Mouse (Mus musculus) intestine, embryonic 14.5 days (tissue): ENCODE data around the gene Reln. TPM values are rescaled to one million over a fixed set of nuclear protein-coding genes. Genes with fewer than 3 reads are reported as not detected.

ENCODE experiments used
- ATAC-seq: fragments of 200-750 bp; cut with Nextera tagmentation; replicated peaks from 2 replicates; pipeline ENCODE4 v1.8.0; 2017; ENCODE audit warnings: low read depth, moderate number of reproducible peaks, moderate TSS enrichment, moderate library complexity; ENCODE audit not compliant: low FRiP score, low TSS enrichment
- DNase-seq: peaks from one replicate; pipeline ENCODE4 v3.0.0-alpha.2; 2018; ENCODE audit warnings: low spot score
- H3K27ac ChIP-seq: fragments of 300-500 bp; sonication (generic); 2 replicates; pipeline ENCODE4 v1.5.1; 2014; ENCODE audit warnings: low read depth, mild to moderate bottlenecking, control low read depth
- H3K27me3 ChIP-seq: fragments of 300-500 bp; sonication (generic); replicated peaks from 2 replicates; pipeline ENCODE4 v1.6.1; 2014; ENCODE audit warnings: low read length, control low read depth; ENCODE audit not compliant: control insufficient read depth, insufficient read depth
- H3K36me3 ChIP-seq: fragments of 300-500 bp; sonication (generic); 2 replicates; pipeline ENCODE4 v1.6.1; 2014; ENCODE audit warnings: low read length, control low read depth; ENCODE audit not compliant: control insufficient read depth, insufficient read depth
- H3K4me1 ChIP-seq: fragments of 300-500 bp; sonication (generic); replicated peaks from 2 replicates; pipeline ENCODE4 v1.6.1; 2014; ENCODE audit warnings: low read length, control low read depth, mixed read lengths; ENCODE audit not compliant: control insufficient read depth, insufficient read depth
- H3K4me2 ChIP-seq: fragments of 300-500 bp; sonication (generic); 2 replicates; pipeline ENCODE4 v1.6.1; 2014; ENCODE audit warnings: low read length
- H3K4me3 ChIP-seq: fragments of 300-500 bp; sonication (generic); 2 replicates; pipeline ENCODE4 v1.5.1; 2014; ENCODE audit warnings: low read depth, low read length, control low read depth, mixed read lengths
- H3K9ac ChIP-seq: fragments of 300-500 bp; sonication (generic); 2 replicates; pipeline ENCODE4 v1.6.1; 2014; ENCODE audit warnings: mild to moderate bottlenecking, low read length
- H3K9me3 ChIP-seq: fragments of 300-500 bp; sonication (generic); 2 replicates; pipeline ENCODE4 v1.6.1; 2016; ENCODE audit warnings: low read length, control low read depth; ENCODE audit not compliant: control insufficient read depth
- WGBS: fragments of 180-500 bp; shearing (Covaris S2); extraction: QIAGEN DNeasy Blood & Tissue Kit; methylation state at CpG from one replicate; pipeline ENCODE4 v1.1.7; 2014; 5-methylcytosine and 5-hydroxymethylcytosine counted together
- polyA plus RNA-seq: library from polyadenylated mRNA; unstranded; fragments of >200 nt; fragmentation: Nextera tagmentation; extraction: Ambion mirVana; gene quantifications from 2 replicates; pipeline ENCODE4 v1.2.1, GENCODE M21; 2014

The Reln gene
- polyA plus RNA-seq, 1 experiment from 2014 or later = 3.7 TPM

- ATAC-seq = no peak
- Histone ChIP-seq H3K9me3 (no peaks in the 10 kb centered on the region), H3K4me3 (no peak overlapping the region), H3K27ac (no peak overlapping the region), H3K4me2 (no peak overlapping the region), H3K9ac (no peak overlapping the region), H3K4me1 (no peaks in the 10 kb centered on the region), H3K27me3 (no peaks in the 10 kb centered on the region), H3K36me3 (no peaks in the 10 kb centered on the region)
- WGBS = 86% methylated on average over 4 of the region's 4 CpGs
- no peak for DNase-seq
Measured at GRCm38 (mm10) chr5:21931151-21931550, 413.4 kb downstream of the Reln start.

GRCm38 (mm10) chr5:21920310-21920709 is 424.2 kb downstream of the Reln start:
- no peaks in the 10 kb centered on the region for H3K36me3 ChIP-seq
- no peak overlapping the region for H3K4me3 ChIP-seq
- 78% methylated on average over 6 of the region's 6 CpGs for WGBS
- no peaks in the 10 kb centered on the region for H3K4me1 ChIP-seq
- H3K4me2 ChIP-seq = no peak overlapping the region
- ATAC-seq (no peak), DNase-seq (no peak)
- H3K27me3 ChIP-seq = no peaks in the 10 kb centered on the region
- H3K9me3 ChIP-seq = 0 out of 2 replicates have a peak, but pooled peaks cover 3% of the 10 kb centered on the region
- H3K27ac ChIP-seq = no peak overlapping the region
- no peak overlapping the region for H3K9ac ChIP-seq

DNA sequence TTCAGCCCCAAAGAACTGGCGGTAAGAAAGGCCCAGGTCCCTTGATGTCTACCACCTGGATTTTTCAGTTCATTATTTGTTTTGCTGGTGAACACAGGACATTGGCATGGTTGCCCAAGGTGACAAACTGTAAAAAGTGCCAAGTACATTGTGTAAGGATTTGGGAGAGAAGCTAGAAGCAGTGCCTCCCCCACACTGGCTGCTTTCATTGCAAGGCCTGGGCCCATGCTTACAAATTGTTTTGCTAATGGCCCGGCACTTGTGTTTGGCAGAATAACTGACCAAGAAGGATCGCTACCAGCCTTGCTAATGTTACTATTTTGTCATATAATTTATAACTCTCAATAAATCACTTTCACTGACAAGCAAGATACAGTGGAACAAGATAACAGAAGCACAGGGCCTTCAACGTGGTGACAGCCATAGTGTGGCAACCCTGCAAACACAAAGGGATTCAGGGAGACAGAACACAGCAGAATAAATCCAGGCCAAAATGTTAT is 425.2 kb downstream of the Reln start:
- Histone ChIP-seq H3K9ac (no peak overlapping the region), H3K4me2 (no peak overlapping the region), H3K27me3 (no peaks in the 10 kb centered on the region), H3K36me3 (no peaks in the 10 kb centered on the region), H3K4me3 (no peak overlapping the region), H3K4me1 (no peaks in the 10 kb centered on the region), H3K9me3 (0 out of 2 replicates have a peak, but pooled peaks cover 3% of the 10 kb centered on the region), H3K27ac (no peak overlapping the region)
- ATAC-seq (no peak), DNase-seq (no peak)
- 59% methylated on average over 4 of the region's 4 CpGs for WGBS

GRCm38 (mm10) chr5:21915973-21916372 is 428.5 kb downstream of the Reln start:
- Histone ChIP-seq H3K4me2 (no peak overlapping the region), H3K4me1 (no peaks in the 10 kb centered on the region), H3K36me3 (no peaks in the 10 kb centered on the region), H3K4me3 (no peak overlapping the region), H3K9me3 (0 out of 2 replicates have a peak, but pooled peaks cover 3% of the 10 kb centered on the region), H3K27me3 (no peaks in the 10 kb centered on the region), H3K9ac (no peak overlapping the region), H3K27ac (no peak overlapping the region)
- DNase-seq = no peak
- ATAC-seq = no peak

DNA sequence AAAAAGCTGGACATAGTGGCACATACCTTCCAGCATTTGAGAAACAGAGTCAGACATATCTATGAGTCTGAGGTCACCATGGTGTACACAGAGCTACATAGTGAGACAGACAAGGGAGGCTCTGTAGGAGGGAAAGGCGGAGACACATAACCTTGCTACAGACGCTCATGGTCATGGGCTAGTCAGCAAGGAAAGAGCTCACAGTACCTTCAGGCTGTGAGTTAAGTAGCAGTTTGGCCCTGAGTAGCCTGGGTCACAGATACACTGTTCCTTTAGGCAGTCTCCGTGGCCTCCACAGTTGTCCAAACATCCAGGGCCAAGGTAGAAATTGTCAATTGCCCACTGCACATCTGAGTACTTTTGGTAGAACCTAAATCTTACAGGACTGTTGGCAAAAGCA is 429.7 kb downstream of the Reln start:
- Histone ChIP-seq H3K4me3 (no peak overlapping the region), H3K9ac (no peak overlapping the region), H3K27ac (no peak overlapping the region), H3K27me3 (no peaks in the 10 kb centered on the region), H3K36me3 (no peaks in the 10 kb centered on the region), H3K9me3 (0 out of 2 replicates have a peak, but pooled peaks cover 3% of the 10 kb centered on the region), H3K4me2 (no peak overlapping the region), H3K4me1 (no peaks in the 10 kb centered on the region)
- ATAC-seq = no peak
- WGBS = 59% methylated on average over 3 of the region's 3 CpGs
- DNase-seq = no peak

DNA sequence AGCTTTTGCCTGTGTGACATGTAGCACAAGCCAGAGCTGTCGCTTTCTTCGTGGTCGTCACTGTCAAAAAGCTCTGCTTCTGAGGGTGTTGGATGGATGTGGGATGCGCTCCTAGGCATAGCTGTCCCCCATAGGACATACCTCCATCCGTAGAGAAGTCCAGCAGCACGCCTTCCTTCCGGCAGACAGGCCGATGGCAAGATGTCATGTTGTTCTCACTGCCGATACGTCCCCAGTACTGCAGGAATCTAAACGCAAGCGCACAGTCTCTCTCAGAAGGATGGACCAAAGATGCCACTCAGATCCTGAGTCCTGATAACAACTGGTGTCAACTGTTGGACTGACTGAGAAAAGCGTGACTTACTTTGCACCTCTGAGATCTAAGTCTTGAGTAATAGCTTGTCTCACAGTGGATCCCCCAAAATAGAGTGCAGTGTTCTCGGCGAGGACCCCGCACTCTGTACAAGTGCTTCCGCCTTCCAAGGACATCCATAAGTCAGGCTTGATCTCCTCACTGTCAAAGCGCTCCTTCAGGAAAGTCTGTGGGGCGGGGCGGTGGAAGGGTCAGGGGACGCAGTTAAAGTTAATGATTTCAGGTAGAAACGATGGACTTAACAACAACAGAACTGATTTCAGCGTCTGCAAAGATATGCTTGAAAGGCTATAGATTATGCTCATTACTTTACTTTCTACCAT is 431.5 kb downstream of the Reln start:
- H3K36me3 ChIP-seq = no peaks in the 10 kb centered on the region
- no peak overlapping the region for H3K27ac ChIP-seq
- no peak overlapping the region for H3K4me3 ChIP-seq
- H3K9me3 ChIP-seq = 0 out of 2 replicates have a peak, but pooled peaks cover 3% of the 10 kb centered on the region
- WGBS = 78% methylated on average over 23 of the region's 23 CpGs
- H3K27me3 ChIP-seq = no peaks in the 10 kb centered on the region
- H3K4me2 ChIP-seq = no peak overlapping the region
- H3K4me1 ChIP-seq = no peaks in the 10 kb centered on the region
- ATAC-seq (no peak), DNase-seq (no peak)
- H3K9ac ChIP-seq = no peak overlapping the region

DNA sequence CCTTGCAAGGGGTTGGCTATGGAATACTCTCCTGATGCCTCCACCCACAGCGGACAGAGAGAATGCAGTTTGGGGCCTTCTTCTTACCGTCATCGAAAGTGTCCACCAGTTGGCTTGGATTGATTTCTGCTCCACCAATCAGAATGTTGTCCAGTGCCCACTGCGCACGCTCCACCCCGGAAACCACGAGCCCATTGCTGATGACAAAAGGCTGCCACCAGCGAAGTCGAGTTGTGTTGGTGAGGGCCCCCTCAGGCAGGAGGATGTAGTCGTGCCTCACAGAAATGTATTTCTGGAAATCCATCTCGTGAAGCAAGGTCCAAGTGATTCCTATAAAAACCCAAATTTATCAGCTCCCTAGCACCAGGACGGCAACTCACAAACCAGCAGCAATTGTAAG is 433.8 kb downstream of the Reln start:
- ATAC-seq = no peak

GRCm38 (mm10) chr5:21909713-21910112 is 434.8 kb downstream of the Reln start:
- ATAC-seq = no peak
- H3K4me3 ChIP-seq = no peak overlapping the region

More for the DNA sequence above, 433.8 kb downstream of the Reln start:
- no peak for DNase-seq
- Histone ChIP-seq H3K9me3 (no peaks in the 10 kb centered on the region), H3K27ac (no peak overlapping the region), H3K4me1 (no peaks in the 10 kb centered on the region), H3K4me3 (no peak overlapping the region), H3K27me3 (no peaks in the 10 kb centered on the region), H3K9ac (no peak overlapping the region), H3K36me3 (no peaks in the 10 kb centered on the region), H3K4me2 (no peak overlapping the region)
- WGBS = 92% methylated on average over 12 of the region's 12 CpGs

GRCm38 (mm10) chr5:21901411-21901810 is 443.1 kb downstream of the Reln start:
- DNase-seq (no peak), ATAC-seq (no peak)
- Histone ChIP-seq H3K4me3 (no peak overlapping the region), H3K36me3 (no peaks in the 10 kb centered on the region), H3K27me3 (no peaks in the 10 kb centered on the region), H3K4me1 (no peaks in the 10 kb centered on the region), H3K9ac (no peak overlapping the region), H3K27ac (no peak overlapping the region), H3K9me3 (no peaks in the 10 kb centered on the region), H3K4me2 (no peak overlapping the region)
- 65% methylated on average over 12 of the region's 12 CpGs for WGBS

More at GRCm38 (mm10) chr5:21909713-21910112, 434.8 kb downstream of the Reln start:
- H3K4me1 ChIP-seq = no peaks in the 10 kb centered on the region
- 88% methylated on average over 3 of the region's 3 CpGs for WGBS
- no peaks in the 10 kb centered on the region for H3K9me3 ChIP-seq
- DNase-seq = no peak
- H3K4me2 ChIP-seq = no peak overlapping the region
- H3K27me3 ChIP-seq = no peaks in the 10 kb centered on the region
- no peak overlapping the region for H3K27ac ChIP-seq
- H3K9ac ChIP-seq = no peak overlapping the region
- H3K36me3 ChIP-seq = no peaks in the 10 kb centered on the region
